Mouse (Mus musculus) heart, postnatal 4 days (tissue): ENCODE data around the gene Ppp1r12c. TPM values are rescaled to one million over a fixed set of nuclear protein-coding genes. Genes with fewer than 3 reads are reported as not detected.
"Not testable (repeated sequence)": the region's sequence is repeated elsewhere in the genome, so short reads cannot be mapped to it uniquely, and the experiment has no call there.

Experiments
- DNase-seq: peaks from one replicate; pipeline ENCODE4 v3.0.0; 2021
- total RNA-seq, 2 experiments: library from RNA; stranded (reverse); gene quantifications; 2 replicates each; pipeline ENCODE4 v1.2.3; 2021

The Ppp1r12c gene
- total RNA-seq, result 10 to 100 TPM; 89.8 to 92.3 TPM

- DNase-seq, result peak; percentile 97
Measured at GRCm38 (mm10) chr7:4501558-4502397, at the start of gene Ppp1r12c. Gene Ppp1r12c, minus strand, starts transcription at chr7:4501680.

DNA sequence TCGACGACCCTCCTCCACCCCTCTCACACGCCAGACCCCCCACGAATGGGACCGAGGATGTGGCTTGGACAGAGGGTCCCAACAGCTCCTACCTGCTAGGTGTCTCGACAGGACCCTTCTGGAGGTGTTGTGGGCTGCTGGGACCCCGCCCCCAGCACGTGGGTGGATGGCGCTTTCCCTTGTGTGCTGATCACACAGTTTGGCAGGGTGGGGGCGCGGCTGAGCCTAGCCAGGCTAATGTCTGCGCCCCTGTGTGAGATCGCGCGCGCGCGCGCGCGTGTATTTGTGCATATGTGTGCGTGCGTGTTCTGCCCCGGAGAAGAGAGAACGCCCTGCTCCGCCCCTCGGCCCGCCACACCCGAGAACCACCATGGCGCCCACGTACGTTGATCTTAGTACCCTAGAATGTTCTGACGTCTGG, 45.8 kb upstream of the Ppp1r12c start, which contains the start of gene Syt5:
Gene Syt5, minus strand, starts transcription at position 321 of the 421 bp plus-strand sequence.
- peak; percentile 17 for DNase-seq

DNA sequence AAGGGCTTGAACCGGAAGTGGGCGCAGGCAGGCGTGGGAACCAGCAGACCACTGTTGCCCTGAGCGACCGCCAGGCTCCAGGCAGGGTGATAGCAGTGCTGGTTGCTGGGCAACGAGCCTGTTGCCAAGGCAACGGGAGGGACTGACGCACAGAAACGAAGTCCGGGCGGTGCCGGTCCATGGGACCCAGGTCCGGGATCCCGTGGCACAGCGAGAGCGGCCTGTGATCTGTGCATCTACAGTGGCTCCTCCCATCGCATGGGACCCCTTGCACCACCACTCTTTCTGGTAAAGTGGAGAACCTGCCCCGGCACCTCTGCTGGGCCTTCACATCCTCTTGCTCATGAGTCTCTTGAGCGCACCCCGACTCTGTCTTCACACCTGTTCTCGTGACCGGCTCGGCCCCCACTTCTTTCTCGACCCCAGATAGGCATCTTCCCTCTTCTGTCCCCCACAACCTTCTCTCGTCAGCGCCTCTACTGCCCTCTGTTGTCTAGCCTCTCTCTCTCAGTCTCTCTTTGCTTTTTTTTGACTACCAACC, 45.2 kb upstream of the Ppp1r12c start:
- peak; percentile 77 for DNase-seq

DNA sequence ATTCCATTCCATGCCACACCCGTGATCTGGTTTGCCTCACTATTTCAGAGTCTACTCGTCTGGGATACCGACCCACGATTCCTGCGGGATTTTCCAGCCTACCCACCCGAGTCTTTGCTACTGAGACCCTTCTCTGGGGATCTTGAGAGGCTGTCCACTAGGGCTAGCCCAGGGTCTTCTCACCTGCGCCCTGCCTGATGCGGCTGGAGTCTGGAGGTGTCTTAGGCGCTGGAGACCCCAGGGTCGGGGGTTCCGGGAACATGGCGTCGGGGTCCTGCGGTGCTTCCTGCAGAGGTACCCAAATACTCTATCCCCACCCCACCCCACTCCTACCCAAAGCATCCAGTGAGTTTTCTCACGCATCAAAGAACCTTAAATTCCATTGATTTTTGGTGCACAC, 44.6 kb upstream of the Ppp1r12c start:
- DNase-seq, result no peak

DNA sequence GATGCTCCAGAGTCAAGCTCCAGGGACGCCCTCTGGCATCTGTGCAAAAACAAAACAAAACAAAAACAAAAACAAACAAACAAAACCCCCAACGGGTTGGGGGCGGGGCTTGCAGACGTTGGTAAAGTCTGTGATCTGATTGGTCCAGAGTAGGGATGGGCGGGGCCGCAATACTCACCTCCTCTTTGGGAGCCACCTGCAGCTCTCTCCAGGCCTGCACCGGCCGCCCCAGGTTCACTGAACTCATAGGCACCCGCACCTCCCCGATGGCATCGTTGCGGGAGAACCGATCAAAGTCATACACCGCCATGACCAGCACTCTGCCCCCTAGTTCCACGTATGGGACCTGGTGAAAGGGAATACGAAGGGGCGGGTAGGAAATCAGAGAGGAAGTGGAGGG, 40.5 kb upstream of the Ppp1r12c start:
- DNase-seq, result no peak

GRCm38 (mm10) chr7:4541344-4541743, 39.9 kb upstream of the Ppp1r12c start:
- no peak for DNase-seq

DNA sequence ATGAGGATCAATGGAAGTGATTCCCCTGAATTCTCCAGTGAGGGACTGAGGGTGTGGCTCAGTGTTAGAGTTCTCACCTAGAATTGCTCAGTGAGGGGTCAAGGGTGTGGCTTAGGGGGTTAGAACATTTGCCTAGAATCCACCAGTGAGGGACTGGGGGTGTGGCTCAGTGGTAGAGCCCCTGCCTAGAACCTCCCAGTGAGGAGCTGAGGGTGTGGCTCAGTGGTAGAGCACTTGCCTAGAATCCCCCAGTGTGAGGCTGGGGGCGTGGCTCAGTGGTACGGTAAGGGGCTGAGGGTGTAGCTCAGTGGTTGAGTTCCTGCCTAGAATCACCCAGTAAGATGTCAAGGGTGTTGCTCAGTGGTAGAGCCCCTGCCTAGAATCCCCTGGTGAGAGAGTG, 37.5 kb upstream of the Ppp1r12c start:
- no peak for DNase-seq

- no peak for DNase-seq
Measured at GRCm38 (mm10) chr7:4537181-4537580, 35.7 kb upstream of the Ppp1r12c start.

- no peak for DNase-seq
Measured at GRCm38 (mm10) chr7:4536369-4536768, 34.9 kb upstream of the Ppp1r12c start.

- DNase-seq, result peak; percentile 78
Measured at GRCm38 (mm10) chr7:4532005-4532729, 30.7 kb upstream of the Ppp1r12c start, which contains the start of gene Dnaaf3. Gene Dnaaf3, minus strand, starts transcription at chr7:4532453.

GRCm38 (mm10) chr7:4530166-4530565, 28.7 kb upstream of the Ppp1r12c start:
- DNase-seq, result not testable (repeated sequence)

DNA sequence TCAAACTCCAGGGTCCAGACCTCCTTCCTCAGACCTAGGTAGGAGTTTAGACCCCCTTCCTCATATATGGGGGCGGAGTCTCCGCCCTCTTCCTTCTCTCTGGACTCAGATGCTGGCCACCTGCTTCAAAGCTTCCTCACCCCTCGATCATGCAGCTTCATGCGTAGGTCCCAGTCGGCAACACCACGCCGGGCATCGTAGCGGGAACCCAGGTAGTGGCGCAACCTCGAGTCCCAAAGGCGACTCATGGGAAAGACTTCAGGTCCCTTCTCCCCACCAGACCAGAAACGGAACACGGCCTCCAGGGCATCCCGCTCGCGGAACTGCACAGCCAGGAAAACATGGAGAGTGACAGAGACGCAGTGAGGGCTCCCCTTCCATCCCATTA, 25.8 kb upstream of the Ppp1r12c start:
- DNase-seq, result no peak

DNA sequence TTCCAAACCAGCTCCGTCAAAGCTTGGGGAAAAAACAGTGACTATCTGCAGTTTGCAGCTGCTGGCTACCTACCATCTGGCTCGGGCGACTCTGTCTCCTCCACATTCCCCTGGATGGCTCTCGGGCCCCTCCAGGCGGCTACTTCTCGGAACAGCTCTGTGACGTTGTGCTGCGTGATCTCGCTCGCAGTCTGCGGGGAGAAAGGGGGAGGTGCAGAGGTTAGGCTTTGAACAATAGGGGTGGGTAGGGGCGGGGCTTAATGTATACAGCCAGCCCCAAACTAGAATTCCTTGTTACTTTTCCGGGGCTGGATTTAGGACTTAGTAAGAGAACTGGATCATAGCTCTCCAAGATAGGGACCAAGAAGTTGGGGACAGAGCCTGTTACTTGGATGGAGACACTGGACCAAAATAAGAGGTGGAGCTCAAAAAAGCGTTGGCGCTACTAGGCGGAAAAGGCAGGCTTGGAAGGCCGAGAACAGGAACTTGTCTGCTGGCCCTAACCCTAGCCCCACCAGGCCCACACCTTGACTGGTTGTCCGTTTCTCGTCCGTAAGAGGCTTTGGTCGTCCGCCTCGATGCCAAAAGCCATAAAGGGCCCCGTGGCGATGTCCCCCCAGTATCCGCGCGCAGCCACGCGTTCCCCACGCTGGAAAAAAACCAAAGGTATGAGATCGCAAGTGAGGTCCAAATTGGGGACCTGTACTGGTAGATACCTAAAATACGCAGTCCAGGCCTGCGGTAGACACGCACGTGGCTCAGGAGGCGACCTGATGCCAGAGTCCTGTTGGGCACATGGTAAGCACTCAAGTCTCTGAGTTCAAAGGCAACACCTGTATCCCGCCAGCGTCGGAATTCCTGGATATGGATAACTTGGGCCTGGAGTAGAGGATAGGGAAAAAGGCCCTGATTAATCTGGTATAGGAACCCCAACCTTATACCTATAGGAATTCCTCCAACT, 25.1 kb upstream of the Ppp1r12c start:
- peak; percentile 90 for DNase-seq

DNA sequence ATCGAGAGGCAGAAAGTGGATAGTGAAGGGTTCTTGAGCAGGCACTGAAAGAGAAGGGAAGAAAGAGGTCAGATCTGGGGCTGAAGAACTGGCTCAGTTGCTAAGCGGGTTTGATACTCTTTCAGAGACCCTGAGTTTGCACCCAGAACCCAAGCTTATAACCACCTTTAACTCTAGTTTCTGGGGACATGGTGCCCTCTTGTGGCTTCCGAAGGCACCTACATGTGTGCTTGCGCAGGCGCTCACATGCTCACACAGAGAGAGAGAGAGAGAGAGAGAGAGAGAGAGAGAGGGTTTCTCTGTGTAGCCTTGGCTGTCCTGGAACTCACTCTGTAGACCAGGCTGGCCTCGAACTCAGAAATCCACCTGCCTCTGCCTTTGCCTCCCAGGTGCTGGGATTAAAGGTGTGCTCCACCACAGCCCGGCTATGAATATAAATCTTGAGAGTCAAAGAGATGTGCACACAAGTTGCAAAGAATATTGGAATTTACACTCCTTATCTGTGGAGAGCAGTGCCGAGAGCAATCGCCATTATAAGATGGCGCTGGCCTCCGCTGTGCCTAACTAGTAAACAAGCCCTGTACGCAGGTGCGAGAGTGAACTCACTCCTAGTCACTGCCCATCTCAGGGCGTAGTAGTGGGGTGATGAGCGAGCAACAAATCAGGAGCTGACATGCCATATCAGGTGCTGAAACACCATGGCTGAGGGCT, 22.9 kb upstream of the Ppp1r12c start, which contains the start of gene Tnni3:
Gene Tnni3, minus strand, starts transcription at position 18 of the 711 bp plus-strand sequence.
- peak; percentile 79 for DNase-seq

DNA sequence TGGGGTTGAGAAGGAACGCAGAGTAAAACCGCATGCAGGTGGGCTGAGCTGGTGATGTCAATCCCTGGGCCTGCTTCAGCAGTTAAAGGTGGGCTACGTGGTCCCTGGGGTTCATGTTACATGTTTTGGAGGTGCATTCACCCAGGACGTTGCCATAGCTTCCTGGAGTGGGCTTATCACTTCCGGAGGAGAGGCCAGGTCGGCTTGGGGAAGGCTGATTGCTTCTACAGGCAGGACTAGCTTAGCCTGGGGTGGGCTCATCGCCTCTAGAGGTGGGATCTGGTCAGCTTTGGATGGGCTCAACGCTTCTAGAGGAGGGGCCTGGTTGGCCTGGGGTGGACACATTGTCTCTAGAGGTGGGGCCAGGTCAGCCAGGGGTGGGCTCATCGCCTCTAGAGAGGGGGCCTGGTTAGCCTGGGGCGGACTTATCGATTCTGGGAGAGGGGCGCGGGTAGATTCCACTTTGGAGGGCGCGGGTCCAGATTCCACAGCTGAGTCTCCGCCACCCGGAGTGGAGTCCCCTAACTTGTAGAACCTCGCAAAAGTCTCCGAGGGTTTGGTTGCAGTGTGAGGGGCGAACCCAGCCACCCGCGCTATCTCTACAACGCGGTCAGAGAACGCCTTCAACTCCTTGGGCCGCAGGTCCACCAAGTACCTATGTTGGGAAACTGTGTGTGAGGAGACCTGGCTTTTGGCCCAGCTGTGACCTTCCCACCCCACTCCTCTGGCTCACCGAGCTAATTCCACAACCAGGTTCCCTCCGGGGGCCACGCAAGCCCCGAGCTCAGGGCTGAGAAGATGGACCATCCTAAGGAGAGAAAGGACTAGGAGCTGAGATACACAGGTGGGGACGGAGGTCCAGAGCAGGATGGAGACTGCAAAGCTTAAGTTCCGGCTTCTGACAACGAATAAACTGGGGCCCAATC, 22.0 kb upstream of the Ppp1r12c start:
- DNase-seq, result peak; percentile 42

GRCm38 (mm10) chr7:4522292-4522691, 20.8 kb upstream of the Ppp1r12c start:
- peak; percentile 71 for DNase-seq

GRCm38 (mm10) chr7:4521231-4522003, 19.9 kb upstream of the Ppp1r12c start:
- DNase-seq, result peak; percentile 70

DNA sequence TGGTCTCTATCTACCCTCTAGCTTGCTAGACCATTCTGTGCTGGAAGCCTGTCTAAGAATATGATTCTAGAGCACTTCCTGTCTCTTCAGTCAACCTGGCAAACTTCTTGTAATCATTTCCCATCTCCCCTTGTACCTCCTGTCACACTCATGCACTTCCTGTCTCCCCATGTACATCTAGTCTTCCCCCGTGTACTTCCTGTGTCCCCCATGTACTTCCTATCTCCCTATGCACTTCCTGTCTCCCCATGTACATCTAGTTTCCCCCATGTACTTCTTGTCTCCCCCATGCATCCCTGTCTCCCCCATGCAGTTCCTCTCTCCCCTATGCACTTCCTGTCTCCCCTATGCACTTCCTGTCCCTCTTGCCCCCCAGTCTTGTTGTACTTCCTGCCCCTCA, 17.0 kb upstream of the Ppp1r12c start:
- no peak for DNase-seq
